Mouse (Mus musculus) lung, postnatal 4 days (tissue): Measurements from ENCODE around the gene Cnr2.

Experiments used
- DNase-seq, 2 experiments: peaks; one replicate each; pipeline ENCODE4 v3.0.0; 2021

The Cnr2 gene

GRCm38 (mm10) chr4:135876583-135877020 is 18.6 kb upstream of the Cnr2 start:
- DNase-seq, result peak; percentile 84 to 89

DNA sequence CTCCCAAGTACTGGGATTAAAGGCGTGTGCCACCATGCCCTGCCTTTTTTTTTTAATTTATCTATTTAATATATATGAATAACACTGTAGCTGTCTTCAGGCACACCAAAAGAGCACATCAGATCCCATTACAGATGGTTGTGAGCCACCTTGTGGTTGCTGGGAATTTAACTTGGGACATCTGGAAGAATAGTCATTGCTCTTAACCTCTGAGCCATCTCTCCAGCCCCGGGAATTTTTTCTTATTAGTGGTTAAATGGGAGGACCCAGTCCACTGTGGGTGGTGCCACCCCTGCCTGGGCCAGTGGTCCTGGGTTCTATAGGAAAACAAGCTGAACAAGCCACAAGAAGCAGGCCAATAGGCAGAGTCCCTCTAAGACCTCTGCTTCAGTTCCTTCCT is 17.5 kb upstream of the Cnr2 start:
- no peak for DNase-seq

DNA sequence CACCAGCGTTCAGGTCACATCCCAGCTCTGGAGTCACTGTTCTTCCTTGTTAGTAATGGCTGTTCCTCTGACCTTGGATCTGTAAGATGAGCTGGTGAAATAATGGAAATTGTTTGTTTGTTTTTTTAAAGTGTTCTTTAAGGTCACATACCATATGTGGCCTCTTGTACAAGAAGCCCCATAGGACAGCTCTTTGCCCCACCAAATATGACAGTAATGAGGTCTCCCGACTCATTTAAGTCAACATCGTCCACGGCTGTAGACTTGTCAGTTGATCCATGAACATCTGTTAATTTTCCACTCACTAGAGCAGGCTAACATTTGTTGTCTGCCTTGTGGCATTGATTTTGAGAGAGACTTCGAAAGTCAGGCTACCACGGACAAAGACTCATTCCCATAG is 16.2 kb upstream of the Cnr2 start:
- DNase-seq, result no peak

- no peak for DNase-seq
These were observed 15.2 kb upstream of the Cnr2 start for GRCm38 (mm10) chr4:135880018-135880417.

DNA sequence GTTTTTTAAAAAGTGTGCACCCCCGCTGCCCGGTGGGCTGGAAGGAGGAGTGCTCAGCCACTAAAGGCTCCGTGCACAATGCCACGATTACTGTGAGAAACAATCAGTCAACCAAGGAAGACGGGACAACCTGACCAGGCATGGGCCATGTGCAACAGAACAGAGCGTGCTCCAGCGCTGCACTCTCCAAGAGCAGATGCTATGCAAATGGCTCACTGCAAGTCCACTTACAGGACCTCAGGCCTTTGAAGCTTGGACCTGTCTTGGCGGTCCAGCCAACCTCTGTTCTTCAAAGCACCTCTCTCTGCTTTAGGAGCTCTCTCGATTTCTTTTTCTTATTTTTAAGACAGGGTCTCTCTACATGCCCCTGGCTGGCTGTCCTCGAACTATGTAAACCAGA is 14.6 kb upstream of the Cnr2 start:
- DNase-seq, result no peak

GRCm38 (mm10) chr4:135882023-135882422 is 13.2 kb upstream of the Cnr2 start:
- no peak for DNase-seq

DNA sequence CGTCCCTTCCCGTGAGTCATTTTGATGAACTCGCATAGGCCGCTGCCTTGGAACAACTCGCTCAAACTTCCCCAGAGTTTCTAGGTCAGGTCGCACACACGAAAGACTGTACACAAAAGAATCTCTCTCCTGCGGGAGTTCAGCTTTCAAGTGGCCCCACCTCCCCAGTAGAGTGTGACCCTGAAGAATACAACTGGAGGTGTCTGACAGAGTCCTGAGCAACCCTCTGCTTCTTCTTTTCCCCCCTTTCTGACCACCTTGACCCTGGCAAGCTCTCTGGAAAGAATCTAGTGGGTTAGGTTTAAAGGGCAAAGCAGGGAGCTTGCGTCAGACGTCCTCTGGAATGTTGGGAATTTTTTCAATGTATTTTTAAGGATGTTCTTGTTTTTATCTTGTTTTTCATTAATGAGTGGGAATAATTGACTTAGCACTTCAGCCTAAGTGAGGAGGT is 11.8 kb upstream of the Cnr2 start:
- DNase-seq, result peak in 1 of 2 experiments; percentile 28

GRCm38 (mm10) chr4:135883881-135884516 is 11.2 kb upstream of the Cnr2 start:
- DNase-seq, result no peak

DNA sequence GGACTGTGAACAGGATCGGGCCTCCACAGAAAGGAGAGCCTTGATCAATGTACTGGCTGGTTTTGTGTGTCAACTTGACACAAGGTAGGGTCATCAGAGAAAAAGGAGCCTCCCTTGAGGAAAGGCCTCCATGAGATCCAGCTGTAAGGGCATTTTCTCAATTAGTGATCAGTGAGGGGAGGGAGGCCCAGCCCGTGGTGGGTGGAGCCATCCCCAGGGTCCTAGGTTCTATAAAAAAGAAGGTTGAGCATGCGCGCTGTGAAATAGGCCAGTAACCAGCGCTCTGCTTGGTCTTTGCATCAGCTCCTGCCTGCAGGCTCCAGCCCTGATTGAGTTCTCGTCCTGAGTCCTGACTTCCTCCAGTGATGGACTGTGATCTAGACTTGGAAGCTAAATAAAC is 10.7 kb upstream of the Cnr2 start:
- no peak for DNase-seq

- no peak for DNase-seq
These were observed 9.5 kb upstream of the Cnr2 start for GRCm38 (mm10) chr4:135885676-135886075.

DNA sequence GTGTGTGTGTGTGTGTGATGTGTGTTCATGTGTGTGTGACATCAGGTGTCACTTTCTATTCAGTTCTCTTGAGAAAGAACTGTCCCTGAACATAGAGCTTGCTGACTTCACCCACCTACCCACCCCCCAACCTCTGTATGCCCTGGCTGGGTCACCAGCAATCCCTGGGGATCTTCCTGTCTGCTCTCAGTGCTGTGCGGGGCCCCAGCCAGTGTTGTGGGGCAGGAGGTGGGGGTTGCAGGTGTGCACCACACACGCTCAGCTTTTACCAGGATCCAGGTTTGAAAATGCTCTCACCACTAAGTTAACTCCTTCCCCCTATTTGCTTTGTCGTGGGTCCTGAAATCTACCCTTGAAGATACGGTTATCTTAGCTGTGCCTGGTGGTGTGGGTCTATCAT is 9.0 kb upstream of the Cnr2 start:
- no peak for DNase-seq

DNA sequence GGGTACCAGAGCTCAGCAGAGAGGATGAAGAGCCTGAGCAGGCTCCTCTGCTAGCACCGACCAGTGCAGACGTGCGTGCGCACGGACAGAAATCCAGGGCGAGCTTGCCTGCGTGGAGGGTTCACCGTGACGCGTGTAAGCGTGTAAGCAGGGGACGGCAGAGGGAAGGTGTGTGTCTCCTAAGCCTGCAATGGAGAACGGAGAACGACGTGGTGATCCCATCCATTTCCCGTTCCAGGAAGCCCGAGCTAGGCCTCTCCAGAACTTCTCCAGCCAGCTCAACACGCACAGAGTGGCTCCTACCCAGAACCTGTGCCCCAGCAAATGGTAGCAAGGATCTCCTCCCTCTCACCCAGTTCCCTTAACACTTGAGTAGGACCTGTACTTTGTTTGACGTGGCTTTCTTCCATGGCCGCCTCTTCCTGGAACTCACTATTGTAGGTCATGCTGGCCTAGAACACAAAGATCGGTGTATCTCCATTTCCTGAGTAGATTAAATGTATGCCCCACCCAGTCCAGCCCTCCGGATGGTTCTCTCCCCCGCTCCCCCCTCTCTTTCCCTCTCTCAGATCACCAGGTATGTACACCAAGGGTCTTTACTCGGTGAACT is 6.6 kb upstream of the Cnr2 start:
- peak in 1 of 2 experiments; percentile 16 for DNase-seq

GRCm38 (mm10) chr4:135889146-135889883 is 5.9 kb upstream of the Cnr2 start:
- DNase-seq, result peak in 1 of 2 experiments; percentile 13

GRCm38 (mm10) chr4:135889884-135890283 is 5.3 kb upstream of the Cnr2 start:
- peak; percentile 81 to 87 for DNase-seq

- DNase-seq, result no peak
These were observed 3.7 kb upstream of the Cnr2 start for GRCm38 (mm10) chr4:135891539-135891938.

DNA sequence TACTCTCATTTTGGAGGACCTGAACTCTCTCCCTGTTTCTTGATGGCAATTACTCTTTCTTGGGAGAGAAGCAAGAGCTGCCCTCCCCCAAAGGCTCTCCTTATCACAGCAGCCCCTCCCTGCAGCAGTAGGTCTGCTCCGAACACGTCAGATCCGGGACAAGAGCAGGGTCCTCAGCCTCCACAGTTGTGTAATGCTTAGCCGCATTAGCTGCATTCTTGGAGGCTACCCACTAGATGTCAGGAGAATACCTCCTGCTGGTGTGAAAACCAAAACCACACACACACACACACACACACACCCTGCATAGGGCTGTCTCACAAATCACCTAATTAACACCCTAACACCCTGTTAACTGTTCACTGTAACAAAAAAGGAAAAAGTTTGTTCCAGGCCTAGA is 2.3 kb upstream of the Cnr2 start:
- DNase-seq, result no peak

DNA sequence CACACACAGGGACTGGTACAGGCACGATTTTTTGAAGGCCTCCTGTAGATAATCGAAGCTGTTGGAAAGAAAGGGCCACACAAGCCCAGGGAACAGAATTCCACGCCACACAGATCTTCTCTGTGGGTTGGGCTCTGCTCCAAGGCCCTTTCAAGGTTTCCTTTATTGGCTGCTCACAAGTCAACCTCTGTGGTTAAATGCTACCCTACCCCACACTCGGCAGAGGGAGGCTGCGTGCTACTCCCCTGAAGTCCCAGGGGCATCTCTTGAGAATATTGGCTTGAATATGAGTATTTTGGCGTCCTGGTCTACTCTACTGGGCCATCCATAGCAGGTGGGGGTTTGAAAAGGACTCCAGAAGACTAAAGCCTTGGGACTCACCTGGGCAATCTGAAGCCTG is 963 bp downstream of the Cnr2 start:
- no peak for DNase-seq

- DNase-seq, result peak; percentile 71 to 74
These were observed 3.3 kb downstream of the Cnr2 start for GRCm38 (mm10) chr4:135898380-135899049.

GRCm38 (mm10) chr4:135899050-135899448 is 3.9 kb downstream of the Cnr2 start:
- peak in 1 of 2 experiments; percentile 35 for DNase-seq

DNA sequence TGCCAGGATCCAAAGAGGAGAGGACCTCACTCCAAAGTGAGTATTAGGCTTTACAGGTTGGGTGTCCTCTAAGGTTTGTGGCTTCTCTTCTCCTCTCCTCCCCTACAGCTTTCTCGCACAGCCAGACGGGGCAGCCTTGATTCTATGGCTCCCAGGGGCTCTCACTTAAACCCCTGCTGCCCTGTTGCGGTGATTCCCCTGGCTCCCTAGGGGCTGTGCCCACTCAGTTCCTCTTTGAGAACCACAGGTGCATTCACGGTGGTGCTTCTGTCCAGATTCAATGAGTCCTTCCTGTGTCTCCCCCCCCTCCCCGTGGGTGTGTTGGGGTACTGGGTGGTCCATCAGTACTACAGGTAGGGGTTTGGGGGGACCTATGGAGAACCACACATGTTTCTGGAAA is 4.8 kb downstream of the Cnr2 start:
- no peak for DNase-seq

GRCm38 (mm10) chr4:135902606-135903242 is 7.5 kb downstream of the Cnr2 start:
- DNase-seq, result no peak

- DNase-seq, result no peak
These were observed 9.6 kb downstream of the Cnr2 start for GRCm38 (mm10) chr4:135904810-135905209.

DNA sequence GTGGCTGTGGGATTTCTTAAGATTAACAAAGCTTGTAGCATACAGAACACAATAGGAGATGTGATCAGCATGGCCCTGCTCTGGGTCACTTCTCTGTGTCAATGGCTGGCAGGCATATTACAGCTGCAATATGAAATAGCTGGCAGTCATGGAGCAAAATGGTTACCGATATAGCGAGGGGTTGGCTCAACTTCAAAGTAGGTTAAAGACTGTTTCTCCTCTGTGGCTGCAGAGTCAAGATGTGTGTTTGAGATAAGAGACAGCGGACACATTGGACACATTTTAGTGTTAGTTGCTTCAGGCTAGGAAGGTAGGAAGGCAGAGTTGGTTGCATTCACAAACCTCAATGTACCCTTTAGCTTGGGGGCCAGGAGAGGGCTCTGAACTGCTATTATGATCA is 11.4 kb downstream of the Cnr2 start:
- DNase-seq, result no peak
